Mouse (Mus musculus) MEL (cell line): Measurements from ENCODE around the gene Rab11fip3. TPM values are rescaled to one million over a fixed set of nuclear protein-coding genes. Genes with fewer than 3 reads are reported as not detected.

ENCODE experiments used
- DNase-seq: peaks from one replicate; pipeline ENCODE4 v3.0.0; 2011; ENCODE audit warnings: low read depth, low spot score
- H3K27ac ChIP-seq: 2 replicates; pipeline ENCODE4 v1.5.1; 2012; ENCODE audit warnings: low read depth, mild to moderate bottlenecking, control low read depth, low read length, moderate library complexity; ENCODE audit not compliant: control insufficient read depth
- H3K27me3 ChIP-seq, 2 experiments: fragments of 150-350 bp in 1 of 2; sonication (generic) in 1 of 2; 2 replicates each; pipeline ENCODE4 v1.6.1; 2012; ENCODE audit warnings: low read length in 2 of 2, mild to moderate bottlenecking in 2 of 2, improper control_type of control experiment in 1 of 2, moderate library complexity in 1 of 2; ENCODE audit not compliant: insufficient read depth in 2 of 2, control insufficient read depth in 1 of 2
- H3K36me3 ChIP-seq, 2 experiments: 2 replicates each; pipeline ENCODE4 v1.6.1; 2012 to 2014; ENCODE audit warnings: low read length in 2 of 2, improper control_type of control experiment in 1 of 2, inconsistent platforms in 1 of 2, mild to moderate bottlenecking in 1 of 2; ENCODE audit not compliant: insufficient read depth in 2 of 2, control insufficient read depth in 1 of 2
- H3K4me1 ChIP-seq, 2 experiments: fragments of 150-350 bp in 1 of 2; sonication (generic) in 1 of 2; 2 replicates each; pipeline ENCODE4 v1.6.1; 2012; ENCODE audit warnings: low read length in 2 of 2, improper control_type of control experiment in 1 of 2, mild to moderate bottlenecking in 1 of 2; ENCODE audit not compliant: insufficient read depth in 2 of 2, control insufficient read depth in 1 of 2
- H3K4me3 ChIP-seq, 2 experiments: fragments of 150-350 bp in 1 of 2; sonication (generic) in 1 of 2; 2 replicates each; pipeline ENCODE4 v1.5.1; 2012; ENCODE audit warnings: low read depth in 2 of 2, low read length in 2 of 2, mild to moderate bottlenecking in 2 of 2, moderate library complexity in 2 of 2, control low read depth in 1 of 2, improper control_type of control experiment in 1 of 2; ENCODE audit not compliant: control insufficient read depth in 1 of 2, insufficient read depth in 1 of 2
- H3K79me2 ChIP-seq: 2 replicates; pipeline ENCODE4 v1.6.1; 2012; ENCODE audit warnings: mild to moderate bottlenecking, low read length, moderate library complexity; ENCODE audit not compliant: control insufficient read depth, poor library complexity, insufficient read depth
- H3K9ac ChIP-seq: 2 replicates; pipeline ENCODE4 v1.6.1; 2012; ENCODE audit warnings: low read depth, mild to moderate bottlenecking, control low read depth, low read length, moderate library complexity; ENCODE audit not compliant: control insufficient read depth, poor library complexity, severe bottlenecking
- H3K9me3 ChIP-seq: fragments of 150-350 bp; sonication (generic); replicated peaks from 2 replicates; pipeline ENCODE4 v1.6.1; 2012; ENCODE audit warnings: mild to moderate bottlenecking, low read length, improper control_type of control experiment, moderate library complexity; ENCODE audit not compliant: insufficient read depth
- CHD1 ChIP-seq: IDR thresholded peaks from 2 replicates; pipeline ENCODE4 v1.6.1; 2012; ENCODE audit warnings: low read depth, mild to moderate bottlenecking, inconsistent platforms, low read length, improper control_type of control experiment
- CTCF ChIP-seq, 3 experiments: IDR thresholded peaks in 2 of 3; conservative IDR thresholded peaks in 1 of 3; 2 replicates each; pipeline ENCODE4 v1.5.1; 2011 to 2012; ENCODE audit warnings: low read length in 3 of 3, low read depth in 2 of 3, mild to moderate bottlenecking in 2 of 3, improper control_type of control experiment in 1 of 3, inconsistent platforms in 1 of 3, mixed read lengths in 1 of 3, moderate library complexity in 1 of 3; ENCODE audit not compliant: control insufficient read depth in 1 of 3, insufficient read depth in 1 of 3, poor library complexity in 1 of 3, severe bottlenecking in 1 of 3
- E2F4 ChIP-seq: IDR thresholded peaks from 2 replicates; pipeline ENCODE4 v1.6.1; 2011; ENCODE audit warnings: low read depth, low read length, improper control_type of control experiment, borderline replicate concordance
- ELF1 ChIP-seq: IDR thresholded peaks from 2 replicates; pipeline ENCODE4 v1.6.1; 2014; ENCODE audit warnings: low read depth, mild to moderate bottlenecking, inconsistent platforms, low read length, improper control_type of control experiment, moderate library complexity
- EP300 ChIP-seq, 2 experiments: IDR thresholded peaks; 2 replicates each; pipeline ENCODE4 v1.6.1; 2011; ENCODE audit warnings: improper control_type of control experiment in 2 of 2, low read length in 2 of 2, low read depth in 1 of 2, mild to moderate bottlenecking in 1 of 2
- KAT2A ChIP-seq: conservative IDR thresholded peaks from 2 replicates; pipeline ENCODE4 v1.6.1; 2012; ENCODE audit warnings: low read depth, low read length, improper control_type of control experiment, inconsistent platforms
- NELFE ChIP-seq: IDR thresholded peaks from 2 replicates; pipeline ENCODE4 v1.6.1; 2011; ENCODE audit warnings: low read depth, low read length, improper control_type of control experiment
- POLR2A ChIP-seq, 2 experiments: IDR thresholded peaks; 2 replicates each; pipeline ENCODE4 v1.6.1; 2011 to 2012; ENCODE audit warnings: low read length in 2 of 2, mild to moderate bottlenecking in 2 of 2, control low read depth in 1 of 2, improper control_type of control experiment in 1 of 2, low read depth in 1 of 2, moderate library complexity in 1 of 2; ENCODE audit not compliant: control insufficient read depth in 1 of 2, insufficient read depth in 1 of 2, poor library complexity in 1 of 2
- POLR2AphosphoS2 ChIP-seq: IDR thresholded peaks from 2 replicates; pipeline ENCODE4 v1.6.1; 2011; ENCODE audit warnings: low read length, improper control_type of control experiment
- SIN3A ChIP-seq: IDR thresholded peaks from 2 replicates; pipeline ENCODE4 v1.6.1; 2012; ENCODE audit warnings: low read length, improper control_type of control experiment, inconsistent platforms
- TAL1 ChIP-seq: IDR thresholded peaks from 2 replicates; pipeline ENCODE4 v1.6.1; 2012; ENCODE audit warnings: mild to moderate bottlenecking, inconsistent platforms, low read length, moderate library complexity, mixed read lengths
- TBP ChIP-seq: IDR thresholded peaks from 2 replicates; pipeline ENCODE4 v1.8.0; 2011; ENCODE audit warnings: low read depth, low read length, improper control_type of control experiment
- UBTF ChIP-seq: IDR thresholded peaks from 2 replicates; pipeline ENCODE4 v1.6.1; 2012; ENCODE audit warnings: low read depth, mild to moderate bottlenecking, inconsistent platforms, low read length, improper control_type of control experiment, moderate library complexity, borderline replicate concordance; ENCODE audit not compliant: insufficient read depth
- USF1 ChIP-seq: IDR thresholded peaks from 2 replicates; pipeline ENCODE4 v1.6.1; 2014; ENCODE audit warnings: low read depth, mild to moderate bottlenecking, inconsistent platforms, low read length, improper control_type of control experiment, moderate library complexity
- USF2 ChIP-seq, 2 experiments: IDR thresholded peaks; 2 replicates each; pipeline ENCODE4 v1.6.1; 2011 to 2012; ENCODE audit warnings: improper control_type of control experiment in 2 of 2, low read length in 2 of 2, borderline replicate concordance in 1 of 2, inconsistent platforms in 1 of 2, low read depth in 1 of 2, mild to moderate bottlenecking in 1 of 2; ENCODE audit not compliant: insufficient read depth in 1 of 2
- ZC3H11A ChIP-seq: IDR thresholded peaks from 2 replicates; pipeline ENCODE4 v1.6.1; 2012; ENCODE audit warnings: low read depth, mild to moderate bottlenecking, inconsistent platforms, low read length, improper control_type of control experiment
- ZMIZ1 ChIP-seq: IDR thresholded peaks from 2 replicates; pipeline ENCODE4 v1.6.1; 2012; ENCODE audit warnings: low read depth, mild to moderate bottlenecking, inconsistent platforms, low read length, improper control_type of control experiment, moderate library complexity
- polyA plus RNA-seq, 2 experiments: library from polyadenylated mRNA; stranded (reverse) in 1 of 2; unstranded in 1 of 2; fragments of >175 nt in 1 of 2; fragments of >200 nt in 1 of 2; gene quantifications; 2 replicates each; pipeline versions ENCODE4 v1.2.1 to v1.2.4; 2012; ENCODE audit warnings: low replicate concordance in 2 of 2, low read depth in 1 of 2; ENCODE audit not compliant: insufficient read length in 2 of 2, insufficient read depth in 1 of 2, missing spikeins in 1 of 2
- total RNA-seq: library from RNA; depleted of rRNA; stranded (reverse); fragments of 300-350 nt; gene quantifications from 2 replicates; pipeline ENCODE4 v1.2.3, GENCODE M21; 2012

Rab11fip3 gene
- total and polyA plus RNA-seq, 3 experiments, result 3.2 to 18.9 TPM; not detected in 1

DNA sequence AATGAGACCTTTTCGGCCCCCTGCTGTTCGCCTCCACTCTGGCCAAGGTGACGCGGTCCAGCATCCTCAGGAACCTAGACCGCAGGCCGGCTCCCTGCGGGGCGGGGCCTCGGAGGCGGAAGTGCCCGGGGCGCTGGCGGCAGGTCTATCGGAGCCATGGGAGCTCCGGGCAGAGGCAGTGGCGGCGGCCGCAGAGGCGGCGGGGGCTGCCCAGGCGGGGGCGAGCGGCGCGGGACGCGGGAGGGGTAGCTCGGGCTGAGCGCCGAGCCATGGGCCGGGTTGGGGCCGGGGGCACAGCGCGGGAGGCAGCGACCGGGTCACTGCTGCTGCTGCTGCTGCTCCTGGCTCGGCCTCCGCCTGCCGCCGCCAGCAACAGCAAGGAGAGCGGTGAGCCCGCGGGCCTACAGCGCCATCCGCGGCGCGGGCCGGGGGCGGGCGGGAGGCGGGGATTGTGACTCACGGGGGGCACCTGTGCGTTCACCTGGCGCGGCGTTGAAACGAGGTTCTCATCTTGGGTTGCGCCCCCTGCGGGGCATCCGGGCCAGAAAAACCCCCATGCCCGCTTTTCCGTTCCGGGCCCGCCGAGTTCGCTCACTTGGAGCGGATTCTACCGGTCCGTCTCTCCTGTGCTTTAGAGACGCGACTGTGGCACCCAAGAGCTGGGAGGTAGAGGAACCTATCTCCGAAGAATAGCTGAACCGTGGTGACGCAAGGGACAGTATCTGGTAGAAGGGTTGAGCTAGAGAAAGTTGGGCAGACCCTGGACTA, 44.0 kb upstream of the Rab11fip3 start, which contains the start of gene Tmem8:
Tmem8 (plus strand) TSS at position 119 of the 768 bp plus-strand sequence.
- H3K36me3 ChIP-seq, result peaks cover 0 to 2% of the 10 kb centered on the region in 2 experiments; a peak in 2 of 4 replicates
- TF ChIP-seq POLR2AphosphoS2 (peak; percentile 35; the same call in 1 of the 2 replicates), POLR2A (IDR thresholded peaks at IDR 0.05; ENCODE audit: control insufficient read depth in 1 of 2, insufficient read depth in 1 of 2, low read depth in 1 of 2, low read length in 2 of 2, poor library complexity in 1 of 2) (peak; percentile 59 to 91; a peak in 3 of 4 replicates), USF1 (0 out of 2 replicates have a peak, but pooled peaks have one; percentile 13), SIN3A (peak; percentile 35; the same call in 1 of the 2 replicates), EP300 (IDR thresholded peaks at IDR 0.05; ENCODE audit: low read depth in 1 of 2, low read length in 2 of 2) (no peak), ELF1 (peak; percentile 90), USF2 (IDR thresholded peaks at IDR 0.05; ENCODE audit: borderline replicate concordance in 1 of 2, insufficient read depth in 1 of 2, low read depth in 1 of 2, low read length in 2 of 2) (no peak), UBTF (0 out of 2 replicates have a peak, but pooled peaks have one; percentile 35), NELFE (peak; percentile 66), CHD1 (0 out of 2 replicates have a peak, but pooled peaks have one; percentile 19), CTCF (IDR thresholded peaks at IDR 0.05 in 2 of 3, conservative IDR thresholded peaks at IDR 0.05 in 1 of 3; ENCODE audit: control insufficient read depth in 1 of 3, insufficient read depth in 1 of 3, low read depth in 2 of 3, low read length in 3 of 3, poor library complexity in 1 of 3, severe bottlenecking in 1 of 3) (peak; percentile 7 to 50 (median 20); a peak in 5 of 6 replicates), TBP (no peak), TAL1 (no peak), ZMIZ1 (0 out of 2 replicates have a peak, but pooled peaks have one; percentile 29), ZC3H11A (no peak), E2F4 (no peak), KAT2A (no peak)
- peak; percentile 73 for DNase-seq
- H3K9me3 ChIP-seq, result no peaks in the 10 kb centered on the region
- peak within 1 kb of the TSS; percentile 75 to 89 for H3K4me3 ChIP-seq
- H3K79me2 ChIP-seq, result no peaks in the 10 kb centered on the region; the same call in 1 of the 2 replicates
- no peak within 1 kb of the TSS for H3K27ac ChIP-seq
- H3K27me3 ChIP-seq, result no peaks in the 10 kb centered on the region
- peaks cover 5 to 30% of the 10 kb centered on the region in 2 experiments; a peak in 3 of 4 replicates for H3K4me1 ChIP-seq
- H3K9ac ChIP-seq, result peak within 1 kb of the TSS; percentile 73

- no peak for DNase-seq
- Histone ChIP-seq H3K36me3 (peaks cover 0 to 2% of the 10 kb centered on the region in 2 experiments; a peak in 2 of 4 replicates), H3K9me3 (no peaks in the 10 kb centered on the region), H3K79me2 (no peaks in the 10 kb centered on the region; the same call in 1 of the 2 replicates), H3K27me3 (no peaks in the 10 kb centered on the region; a peak in 1 of 4 replicates), H3K27ac (no peak overlapping the region), H3K9ac (no peak overlapping the region; the same call in 1 of the 2 replicates), H3K4me1 (peaks cover 3 to 25% of the 10 kb centered on the region in 2 experiments; a peak in 3 of 4 replicates), H3K4me3 (peak overlapping the region; percentile 48 to 75)
- TF ChIP-seq POLR2AphosphoS2 (no peak), USF2 (IDR thresholded peaks at IDR 0.05; ENCODE audit: borderline replicate concordance in 1 of 2, insufficient read depth in 1 of 2, low read depth in 1 of 2, low read length in 2 of 2) (no peak)
Measured at GRCm38 (mm10) chr17:26112751-26113150, 43.4 kb upstream of the Rab11fip3 start.
